Mouse (Mus musculus) liver, postnatal 0 days (tissue): ENCODE measurements at regions not wholly inside any gene's neighbourhood (a gene's known extent, or its start where the extent isn't known, plus 50 kb on each side); places are given as distances from the start of the nearest gene placed in this dataset.

Experiments
- ATAC-seq: fragments of 200-750 bp; cut with Nextera tagmentation; 2 replicates; pipeline ENCODE4 v1.8.0; 2017; ENCODE audit warnings: mild to moderate bottlenecking, moderate library complexity
- DNase-seq: peaks from one replicate; pipeline ENCODE4 v3.0.0-alpha.2; 2016
- H3K27ac ChIP-seq: fragments of 300-500 bp; sonication (generic); 2 replicates; pipeline ENCODE4 v1.5.1; 2014; ENCODE audit warnings: antibody characterized with exemption, moderate library complexity, mild to moderate bottlenecking, low read depth
- H3K27me3 ChIP-seq: fragments of 300-500 bp; sonication (generic); 2 replicates; pipeline ENCODE4 v1.6.1; 2014; ENCODE audit warnings: low read length, control low read depth, mixed read lengths; ENCODE audit not compliant: insufficient read depth
- H3K36me3 ChIP-seq: fragments of 300-500 bp; sonication (generic); replicated peaks from 2 replicates; pipeline ENCODE4 v1.6.1; 2014; ENCODE audit warnings: mild to moderate bottlenecking, control low read depth, low read length, moderate library complexity, mixed read lengths; ENCODE audit not compliant: insufficient read depth
- H3K4me1 ChIP-seq: fragments of 300-500 bp; sonication (generic); 2 replicates; pipeline ENCODE4 v1.6.1; 2014; ENCODE audit warnings: antibody characterized with exemption, mild to moderate bottlenecking, control low read depth; ENCODE audit not compliant: insufficient read depth
- H3K4me2 ChIP-seq: fragments of 300-500 bp; sonication (generic); 2 replicates; pipeline ENCODE4 v1.6.1; 2014; ENCODE audit warnings: low read depth, mild to moderate bottlenecking, low read length, moderate library complexity, mixed read lengths
- H3K4me3 ChIP-seq: fragments of 300-500 bp; sonication (generic); 2 replicates; pipeline ENCODE4 v1.5.1; 2014; ENCODE audit warnings: low read depth, low read length
- H3K9ac ChIP-seq: fragments of 300-500 bp; sonication (generic); replicated peaks from 2 replicates; pipeline ENCODE4 v1.6.1; 2014; ENCODE audit warnings: mild to moderate bottlenecking, moderate library complexity
- H3K9me3 ChIP-seq: fragments of 300-500 bp; sonication (generic); 2 replicates; pipeline ENCODE4 v1.6.1; 2016; ENCODE audit warnings: mild to moderate bottlenecking, control low read depth, low read length, mixed read lengths
- CTCF ChIP-seq: sonication (generic); IDR thresholded peaks from 2 replicates; pipeline ENCODE4 v1.5.1; 2016; ENCODE audit warnings: antibody characterized with exemption, low read depth
- EP300 ChIP-seq: IDR thresholded peaks from 2 replicates; pipeline ENCODE4 v1.6.1; 2016; ENCODE audit warnings: antibody characterized with exemption, low read depth, mild to moderate bottlenecking
- WGBS: fragments of 180-500 bp; shearing (Covaris S2); extraction: QIAGEN DNeasy Blood & Tissue Kit; methylation state at CpG from one replicate; pipeline ENCODE4 v1.1.7; 2014; ENCODE audit not compliant: insufficient replicate concordance; 5-methylcytosine and 5-hydroxymethylcytosine counted together

GRCm38 (mm10) chr1:14650346-14650745 is 1442.8 kb downstream of the 4930444P10Rik start:
- H3K4me3 ChIP-seq: no peak overlapping the region
- H3K27ac ChIP-seq: no peak overlapping the region
- H3K9ac ChIP-seq: no peak overlapping the region
- no peaks in the 10 kb centered on the region for H3K4me1 ChIP-seq
- ATAC-seq (no peak), DNase-seq (no peak)
- no peaks in the 10 kb centered on the region for H3K9me3 ChIP-seq
- H3K4me2 ChIP-seq: no peak overlapping the region
- WGBS: 73% methylated on average over 2 of the region's 2 CpGs
- H3K36me3 ChIP-seq: no peaks in the 10 kb centered on the region
- no peak for TF ChIP-seq CTCF
- TF ChIP-seq EP300: no peak
- no peaks in the 10 kb centered on the region for H3K27me3 ChIP-seq

- no peak for DNase-seq
- no peaks in the 10 kb centered on the region for H3K27me3 ChIP-seq
- H3K36me3 ChIP-seq: no peaks in the 10 kb centered on the region
- WGBS: 64% methylated on average over 5 of the region's 5 CpGs
- no peaks in the 10 kb centered on the region for H3K4me1 ChIP-seq
- no peak for ATAC-seq
- no peaks in the 10 kb centered on the region for H3K9me3 ChIP-seq
- TF ChIP-seq EP300 (no peak), CTCF (0 out of 2 replicates have a peak, but pooled peaks have one; percentile 16)
- no peak overlapping the region for H3K4me3 ChIP-seq
- no peak overlapping the region for H3K27ac ChIP-seq
- no peak overlapping the region for H3K9ac ChIP-seq
- no peak overlapping the region for H3K4me2 ChIP-seq
Observed at GRCm38 (mm10) chr1:14635642-14636263, 1457.4 kb downstream of the 4930444P10Rik start.

- DNase-seq (no peak), ATAC-seq (no peak)
- Histone ChIP-seq H3K4me2 (no peak overlapping the region), H3K4me3 (no peak overlapping the region), H3K27ac (no peak overlapping the region), H3K4me1 (no peaks in the 10 kb centered on the region), H3K9ac (no peak overlapping the region), H3K27me3 (no peaks in the 10 kb centered on the region), H3K9me3 (no peaks in the 10 kb centered on the region), H3K36me3 (no peaks in the 10 kb centered on the region)
- WGBS: 37% methylated on average over 4 of the region's 4 CpGs
- TF ChIP-seq EP300 (no peak), CTCF (no peak)
Observed at GRCm38 (mm10) chr1:14631994-14632393, 1461.1 kb downstream of the 4930444P10Rik start.

GRCm38 (mm10) chr1:14627204-14627603 is 1465.9 kb downstream of the 4930444P10Rik start:
- DNase-seq (no peak), ATAC-seq (no peak)
- H3K9ac ChIP-seq: no peak overlapping the region
- TF ChIP-seq CTCF (no peak), EP300 (no peak)
- no peaks in the 10 kb centered on the region for H3K9me3 ChIP-seq
- 73% methylated on average over 6 of the region's 6 CpGs for WGBS
- no peak overlapping the region for H3K4me2 ChIP-seq
- H3K36me3 ChIP-seq: no peaks in the 10 kb centered on the region
- H3K4me3 ChIP-seq: no peak overlapping the region
- H3K27ac ChIP-seq: no peak overlapping the region
- no peaks in the 10 kb centered on the region for H3K27me3 ChIP-seq
- H3K4me1 ChIP-seq: no peaks in the 10 kb centered on the region

GRCm38 (mm10) chr1:14626685-14627084 is 1466.4 kb downstream of the 4930444P10Rik start:
- no peak overlapping the region for H3K27ac ChIP-seq
- no peaks in the 10 kb centered on the region for H3K9me3 ChIP-seq
- no peak overlapping the region for H3K4me2 ChIP-seq
- no peak for ATAC-seq
- 74% methylated on average over 4 of the region's 4 CpGs for WGBS
- H3K36me3 ChIP-seq: no peaks in the 10 kb centered on the region
- no peak overlapping the region for H3K4me3 ChIP-seq
- TF ChIP-seq EP300 (no peak), CTCF (no peak)
- no peaks in the 10 kb centered on the region for H3K27me3 ChIP-seq
- H3K4me1 ChIP-seq: no peaks in the 10 kb centered on the region
- H3K9ac ChIP-seq: no peak overlapping the region
- DNase-seq: no peak

- Histone ChIP-seq H3K27me3 (no peaks in the 10 kb centered on the region), H3K36me3 (no peaks in the 10 kb centered on the region), H3K27ac (no peak overlapping the region), H3K4me3 (no peak overlapping the region), H3K9ac (no peak overlapping the region), H3K9me3 (no peaks in the 10 kb centered on the region), H3K4me1 (no peaks in the 10 kb centered on the region), H3K4me2 (no peak overlapping the region)
- ATAC-seq (no peak), DNase-seq (no peak)
- WGBS: 65% methylated on average over 5 of the region's 5 CpGs
- TF ChIP-seq EP300 (no peak), CTCF (no peak)
Observed at GRCm38 (mm10) chr1:14620922-14621430, 1472.1 kb downstream of the 4930444P10Rik start.
